Mouse (Mus musculus) monocyte, adult 5-6 weeks (primary cell): ENCODE measurements around the gene Mettl7a2. TPM values are rescaled to one million over a fixed set of nuclear protein-coding genes. Genes with fewer than 3 reads are reported as not detected.

ENCODE experiments used
- ATAC-seq: fragments of 153-309, 156-312 bp; replicated peaks from 2 replicates; pipeline ENCODE4 v1.8.0; 2017; ENCODE audit warnings: mild to moderate bottlenecking; ENCODE audit not compliant: low TSS enrichment, insufficient number of reproducible peaks, severe bottlenecking, poor library complexity, low FRiP score
- total RNA-seq: library from RNA; stranded (forward); fragments of 200-1000, 200-491, 200-594 nt; gene quantifications from 3 replicates; pipeline ENCODE4 v1.2.3, GENCODE M21; 2017

The Mettl7a2 gene
- total RNA-seq, 1 experiment from 2014 or later: not detected

- ATAC-seq: no peak
These were observed 34.7 kb downstream of the Mettl7a2 start for GRCm38 (mm10) chr15:100387544-100388223.

DNA sequence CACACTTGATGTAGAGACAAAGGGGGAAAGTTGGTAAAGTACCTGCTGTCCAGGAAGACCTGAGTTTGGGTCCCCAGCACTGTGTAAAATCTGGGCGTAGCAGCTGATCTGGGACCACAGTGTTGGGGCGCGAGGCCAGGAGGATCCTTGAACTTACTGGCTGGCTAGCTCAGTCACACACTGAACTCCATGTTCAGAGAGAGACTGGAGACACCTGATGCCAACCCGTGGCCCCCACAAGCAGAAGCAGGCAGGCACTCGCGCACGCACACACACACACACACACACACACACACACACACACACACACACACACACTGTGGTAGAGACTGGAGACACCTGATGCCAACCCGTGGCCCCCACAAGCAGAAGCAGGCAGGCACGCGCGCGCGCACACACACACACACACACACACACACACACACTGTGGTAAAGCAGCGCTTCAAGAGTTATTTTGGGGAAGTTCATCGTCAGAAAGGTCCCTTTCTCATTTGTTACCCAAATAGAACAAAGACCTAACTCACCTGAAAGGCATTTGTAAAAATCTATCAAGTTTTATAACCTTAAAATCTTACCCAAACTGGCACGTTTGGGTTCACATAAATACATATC is 35.3 kb downstream of the Mettl7a2 start:
- ATAC-seq: 0 out of 2 replicates have a peak, but pooled peaks have one; percentile 27

GRCm38 (mm10) chr15:100388886-100389285 is 35.9 kb downstream of the Mettl7a2 start:
- no peak for ATAC-seq

DNA sequence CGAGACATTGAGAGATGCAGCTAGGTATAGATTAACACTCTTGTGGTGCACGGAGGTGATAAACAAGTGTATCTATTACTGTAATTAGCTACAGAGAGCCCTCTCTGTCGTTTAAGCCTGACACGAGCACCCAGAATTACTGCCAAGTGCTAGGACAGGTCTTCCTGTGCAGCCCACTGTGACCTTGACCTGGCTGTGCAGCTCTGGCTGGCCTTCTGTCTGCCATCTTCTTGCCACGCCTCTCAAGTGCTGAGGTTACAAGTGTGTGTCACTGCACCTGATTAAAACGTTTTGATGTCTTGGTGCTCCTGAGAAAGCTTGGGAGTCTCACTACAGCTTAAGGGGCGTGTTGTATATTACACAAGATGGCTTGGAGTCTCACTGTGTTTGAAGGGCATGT is 38.1 kb downstream of the Mettl7a2 start:
- no peak for ATAC-seq

GRCm38 (mm10) chr15:100391599-100391998 is 38.6 kb downstream of the Mettl7a2 start:
- no peak for ATAC-seq

GRCm38 (mm10) chr15:100393016-100393415 is 40.0 kb downstream of the Mettl7a2 start:
- ATAC-seq: no peak

GRCm38 (mm10) chr15:100395561-100395960 is 42.6 kb downstream of the Mettl7a2 start:
- ATAC-seq: no peak

- no peak for ATAC-seq
These were observed 47.7 kb downstream of the Mettl7a2 start for GRCm38 (mm10) chr15:100400592-100401250.

- ATAC-seq: no peak
These were observed 48.8 kb downstream of the Mettl7a2 start for GRCm38 (mm10) chr15:100401811-100402210.

DNA sequence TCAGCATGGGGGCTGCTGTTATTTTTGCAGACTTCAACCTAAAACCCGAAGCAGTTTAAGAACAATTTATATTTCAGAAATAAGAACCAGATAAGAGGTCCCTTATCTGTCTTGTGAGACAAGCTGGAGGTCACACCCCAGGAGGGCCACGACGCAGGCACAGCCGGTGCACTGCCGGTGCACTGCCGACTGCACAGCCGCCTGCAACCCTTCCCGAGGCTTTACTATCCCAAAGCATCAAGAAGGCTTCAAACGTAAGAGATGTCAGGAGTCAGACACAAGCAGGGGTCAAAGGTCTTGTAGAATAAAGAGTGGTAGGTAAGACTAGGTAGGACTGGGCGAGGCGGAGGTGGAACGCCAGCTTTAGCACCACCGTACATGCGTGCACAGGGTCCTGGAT is 49.3 kb downstream of the Mettl7a2 start:
- ATAC-seq: no peak

GRCm38 (mm10) chr15:100402798-100403197 is 49.8 kb downstream of the Mettl7a2 start:
- ATAC-seq: no peak

DNA sequence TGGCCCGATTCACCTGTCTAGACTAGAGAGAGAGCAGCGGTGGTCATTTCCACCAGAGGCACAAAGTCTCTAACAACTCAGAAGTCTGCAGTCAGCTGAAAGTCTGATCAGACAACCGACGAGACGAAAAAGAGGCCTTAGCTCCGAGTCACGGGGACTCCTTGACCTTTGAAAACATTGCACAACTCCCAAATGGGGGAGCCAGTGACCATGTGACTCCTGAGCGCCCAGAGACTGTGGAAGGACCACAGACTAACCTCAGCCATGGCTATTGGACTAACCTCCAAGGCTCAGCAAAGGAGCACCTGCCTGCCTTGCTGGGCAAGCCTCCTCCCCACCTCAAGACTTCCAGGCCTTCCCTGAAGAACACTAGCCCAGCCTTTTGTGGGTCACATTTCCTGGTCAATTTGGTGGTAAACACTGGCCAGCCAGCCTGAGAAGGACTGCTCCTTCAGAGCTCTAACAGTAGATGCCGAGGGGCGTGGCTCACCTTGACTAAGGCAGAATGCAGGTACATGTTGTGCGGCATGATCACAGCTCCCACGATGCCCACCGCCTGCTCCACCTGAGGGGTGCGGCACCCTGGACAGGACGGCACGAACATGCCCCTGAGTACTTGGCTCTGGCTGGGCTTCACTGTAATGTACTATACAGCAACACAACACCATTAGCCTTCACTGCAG is 50.5 kb downstream of the Mettl7a2 start:
- peak; percentile 61 for ATAC-seq

- ATAC-seq: no peak
These were observed 53.1 kb downstream of the Mettl7a2 start for GRCm38 (mm10) chr15:100406088-100406487.

DNA sequence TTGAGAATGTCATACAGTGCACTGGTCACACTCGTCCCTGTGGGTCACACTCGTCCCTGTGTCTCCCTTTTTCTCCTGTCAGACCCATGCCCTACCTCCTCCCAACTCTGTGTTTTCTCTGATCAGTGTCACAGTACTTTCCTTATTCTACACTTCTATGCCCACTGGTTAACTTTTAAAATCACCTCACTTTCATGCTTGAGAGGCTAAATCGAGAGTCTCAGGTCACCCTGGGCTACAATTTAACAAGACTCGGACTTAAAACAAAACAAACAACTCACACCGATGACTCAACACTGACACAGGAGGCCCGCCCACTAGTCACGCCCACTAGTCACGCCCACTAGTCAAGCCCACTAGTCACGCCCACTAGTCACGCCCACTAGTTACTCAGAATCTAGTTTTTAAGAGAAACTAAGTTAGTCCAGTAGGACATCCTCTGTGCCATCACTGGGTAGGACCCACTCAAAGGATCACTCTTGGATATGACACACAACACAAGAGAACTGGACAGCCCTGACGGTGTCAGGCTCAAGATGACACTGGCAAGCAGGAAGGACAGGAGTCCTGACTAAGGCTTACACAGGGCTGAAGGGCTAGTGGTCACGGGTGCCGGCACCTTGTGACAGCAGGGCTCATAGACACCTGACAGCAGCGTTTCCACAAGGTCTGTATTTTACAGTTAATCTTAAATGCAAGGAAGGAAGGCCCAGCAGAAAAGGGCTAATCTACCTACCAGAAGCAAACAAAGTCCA is 58.1 kb downstream of the Mettl7a2 start:
- ATAC-seq: peak; percentile 89

Other genes starting within 250 kb of the Mettl7a2 start
- 49.1 to 81.7 TPM (median 57.2 TPM) in 3 replicates for gene Atf1, start 125.4 kb upstream of the Mettl7a2 start, total RNA-seq
- not detected in 3 replicates for gene Tmprss12, start 72.4 kb upstream of the Mettl7a2 start, total RNA-seq
- 53.6 to 87.9 TPM (median 82.4 TPM) in 3 replicates for gene Mettl7a1, start 49.1 kb upstream of the Mettl7a2 start, total RNA-seq
- not detected in 3 replicates for gene Mettl7a3, start 18.3 kb upstream of the Mettl7a2 start, total RNA-seq
- gene Methig1, start 51 bp upstream of the Mettl7a2 start, total RNA-seq: not detected in 3 replicates
- not detected in 3 replicates for gene Higd1c, start 11.3 kb downstream of the Mettl7a2 start, total RNA-seq
- 0.49 TPM in 1 of 3 replicates, not detected in the others for gene Gm5475, start 68.9 kb downstream of the Mettl7a2 start, total RNA-seq
- 5.1 to 17.3 TPM (median 9.7 TPM) in 3 replicates for gene Slc11a2, start 71.9 kb downstream of the Mettl7a2 start, total RNA-seq
- gene Letmd1, start 115.8 kb downstream of the Mettl7a2 start, total RNA-seq: 12.8 to 20.7 TPM (median 13.0 TPM) in 3 replicates
- 3.4 to 4.2 TPM (median 3.6 TPM) in 3 replicates for gene Csrnp2, start 142.3 kb downstream of the Mettl7a2 start, total RNA-seq
- gene Tfcp2, start 198.8 kb downstream of the Mettl7a2 start, total RNA-seq: 4.9 to 13.8 TPM (median 10.3 TPM) in 3 replicates
- gene Pou6f1, start 246.8 kb downstream of the Mettl7a2 start, total RNA-seq: 5.8 to 17.7 TPM (median 16.6 TPM) in 3 replicates